Mouse (Mus musculus) stomach, postnatal 0 days (tissue): Measurements from ENCODE around the gene Clcf1.

Source experiments
- CTCF ChIP-seq: IDR thresholded peaks from 2 replicates; pipeline ENCODE4 v1.5.1; 2016; ENCODE audit warnings: antibody characterized with exemption, low read depth, mild to moderate bottlenecking, moderate library complexity
- EP300 ChIP-seq: optimal IDR thresholded peaks from 2 replicates; pipeline ENCODE3; 2016; ENCODE audit warnings: antibody characterized with exemption

- TF ChIP-seq EP300 (no peak), CTCF (no peak)
These were observed 54.7 kb downstream of the Clcf1 start, which contains the start of gene Ssh3 for GRCm38 (mm10) chr19:4268566-4269361.
